Mouse (Mus musculus) brain, adult 10 weeks (tissue): Measurements from ENCODE around the gene AF366264. TPM values are rescaled to one million over a fixed set of nuclear protein-coding genes. Genes with fewer than 3 reads are reported as not detected.

Experiments
- polyA plus RNA-seq: library from polyadenylated mRNA; stranded (reverse); fragments of 350-450 nt; fragmentation: Illumina TruSeq; extraction: RNeasy Lipid Tissue Mini Kit (QIAGEN cat#74804); gene quantifications from one replicate; pipeline ENCODE4 v1.2.3, GENCODE M21; 2015; ENCODE audit warnings: low read depth, low replicate concordance

AF366264 gene
- not detected for polyA plus RNA-seq

DNA sequence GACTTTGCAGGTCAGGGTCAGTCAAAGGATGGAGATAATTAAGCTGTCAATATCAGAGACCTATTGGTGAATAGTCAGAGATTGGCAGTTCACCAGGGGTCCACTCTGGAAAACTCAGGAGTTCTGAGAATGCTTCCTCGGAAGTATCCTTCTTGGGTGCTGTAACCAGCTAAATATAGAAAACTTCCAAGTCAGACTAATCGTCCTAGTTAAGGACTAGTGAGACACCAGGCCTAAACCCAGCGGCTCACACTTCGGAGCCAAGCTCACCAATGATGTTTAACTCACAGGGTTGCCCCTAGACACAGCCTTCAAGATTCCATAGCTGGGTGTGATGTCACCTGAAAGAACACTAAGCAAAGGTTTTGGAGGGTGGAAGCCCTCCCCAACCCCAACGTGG, at the start of gene AF366264:
TSS of gene AF366264 (minus strand) at position 101 of the 400 bp plus-strand sequence.

DNA sequence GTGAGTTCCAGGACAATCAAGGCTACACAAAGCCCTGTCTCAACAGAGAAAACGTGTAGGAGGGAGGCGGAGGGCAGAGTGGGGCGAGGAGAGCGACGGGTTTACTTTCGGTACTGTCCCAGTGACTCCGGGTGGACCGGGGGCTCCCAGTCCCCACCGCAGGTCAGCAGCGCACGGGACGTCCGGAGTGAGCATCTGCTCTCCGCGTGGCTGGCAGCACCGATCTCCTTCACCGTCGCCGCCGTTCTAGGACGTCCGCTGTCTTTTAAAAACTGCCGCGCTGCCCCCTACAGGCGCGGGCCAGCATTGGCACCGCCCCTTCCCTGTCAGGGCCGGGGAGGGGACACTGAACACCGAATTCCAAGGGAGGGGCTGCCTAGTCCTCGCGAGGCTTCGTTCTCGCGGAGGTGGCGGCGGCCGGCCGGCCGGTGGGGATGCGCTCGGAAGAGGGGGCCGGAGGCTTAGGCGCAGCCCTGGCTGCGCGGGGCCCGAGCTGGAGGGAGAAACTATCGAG, 52.9 kb downstream of the AF366264 start, which contains the start of gene Upf3a:
TSS of gene Upf3a (plus strand) at position 366 of the 514 bp plus-strand sequence.

Other genes starting within 250 kb of the AF366264 start
- 50.2 TPM for gene Rasa3, start 160.8 kb downstream of the AF366264 start, polyA plus RNA-seq
- gene Cfap97d2, start 132.5 kb downstream of the AF366264 start, polyA plus RNA-seq = 1.5 TPM
- gene Cdc16, start 80.7 kb downstream of the AF366264 start, polyA plus RNA-seq = 53.9 TPM
- 28.6 TPM for gene Upf3a, start 52.8 kb downstream of the AF366264 start, polyA plus RNA-seq
- gene Champ1, start 31.3 kb upstream of the AF366264 start, polyA plus RNA-seq = 20.7 TPM
- 69.3 TPM for gene Coprs, start 51.9 kb upstream of the AF366264 start, polyA plus RNA-seq